Mouse (Mus musculus): ENCODE measurements around the gene Fam196a.

The Fam196a gene

DNA sequence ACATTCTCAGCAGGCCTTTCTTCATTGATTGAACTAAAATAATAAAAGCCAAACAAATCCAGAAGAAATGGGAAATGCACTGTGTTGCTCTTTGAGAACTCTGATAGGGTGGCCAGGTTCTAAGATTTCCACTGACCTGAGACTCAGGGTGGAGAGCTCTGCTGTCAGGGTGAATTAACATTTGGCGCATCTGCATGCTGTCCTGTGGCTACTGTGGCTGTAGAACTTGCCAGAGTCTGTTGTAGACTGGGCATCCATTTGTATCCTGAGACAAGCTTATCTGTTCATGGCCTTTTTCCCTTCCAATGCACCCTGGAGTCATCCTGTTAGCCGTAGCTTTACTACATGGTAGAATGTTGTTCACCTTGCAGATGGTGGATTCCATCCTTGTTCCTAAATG, 98.2 kb downstream of the Fam196a start:
- DNase-seq (ENCODE audit: low read depth), result no peak

Data from induced T-regulatory cell, adult 2 months (primary cell).